Mouse (Mus musculus) layer of hippocampus, adult 11-12 months (tissue): Measurements from ENCODE around the gene Ltc4s.

ENCODE experiments used
- DNase-seq: peaks from one replicate; pipeline ENCODE4 v3.0.0; 2022; ENCODE audit warnings: low spot score

Gene Ltc4s

GRCm38 (mm10) chr11:50238324-50238723 is at the start of gene Ltc4s:
Gene Ltc4s (minus strand): TSS chr11:50238616.
- DNase-seq = peak; percentile 39

DNA sequence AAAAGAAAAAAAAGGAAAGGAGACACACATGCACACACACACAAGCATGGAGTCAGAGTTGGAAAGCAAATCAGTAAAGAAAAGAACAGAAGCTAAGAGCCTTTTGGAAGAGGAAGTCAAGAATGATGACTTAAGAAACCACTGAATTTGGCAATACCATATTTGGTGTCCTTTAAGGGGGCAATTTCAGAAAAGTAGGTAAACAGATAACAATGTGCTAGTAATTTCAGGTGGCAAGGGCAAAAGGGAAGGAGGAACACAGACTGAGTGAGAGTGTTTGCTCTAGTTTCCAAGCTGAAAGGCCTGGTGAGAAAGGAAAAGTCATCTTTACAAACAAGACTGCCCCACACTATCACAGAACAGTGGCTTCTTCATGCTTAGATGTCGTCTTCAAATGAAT is 48.0 kb upstream of the Ltc4s start:
- no peak for DNase-seq

GRCm38 (mm10) chr11:50285696-50286095 is 47.3 kb upstream of the Ltc4s start:
- no peak for DNase-seq

- no peak for DNase-seq
Measured at GRCm38 (mm10) chr11:50285263-50285662, 46.8 kb upstream of the Ltc4s start.

DNA sequence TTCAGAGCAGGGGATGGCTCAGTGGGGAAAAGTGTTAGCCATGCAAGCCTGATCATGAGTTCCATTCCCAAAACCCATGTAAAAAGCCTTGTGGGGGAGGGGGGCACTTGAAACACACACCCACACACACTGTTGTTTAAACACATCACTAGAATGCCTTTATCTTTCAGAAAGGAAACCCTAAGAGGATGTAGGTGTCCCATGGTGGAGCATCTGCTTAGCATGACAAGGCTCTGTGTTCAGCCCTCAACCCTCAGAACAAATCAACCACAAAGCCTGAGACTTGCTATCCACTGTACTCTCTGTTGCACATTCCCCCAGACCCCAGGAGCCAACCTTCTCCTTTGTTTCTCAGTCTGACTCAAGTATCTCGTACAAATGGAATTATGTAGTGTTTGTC is 41.6 kb upstream of the Ltc4s start:
- DNase-seq = no peak

DNA sequence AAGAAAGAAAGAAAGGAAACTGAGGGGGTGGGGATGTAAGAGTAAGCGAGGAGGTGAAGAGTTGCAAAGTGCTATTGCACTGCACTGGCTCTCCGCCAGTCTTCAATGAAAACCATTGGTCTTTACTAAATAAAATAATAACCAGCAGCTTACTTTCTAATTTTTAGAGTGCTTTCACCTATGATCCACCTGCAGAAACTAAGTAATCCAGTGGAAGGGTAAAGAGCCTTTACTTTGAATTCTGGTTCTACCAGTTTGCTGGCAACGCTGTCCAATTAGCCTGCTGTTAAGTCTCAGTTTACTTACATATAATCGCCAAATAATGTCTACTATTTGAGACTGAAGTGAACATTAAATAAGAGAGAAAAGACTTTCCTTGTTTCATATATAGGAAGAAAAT is 40.6 kb upstream of the Ltc4s start:
- DNase-seq = no peak

DNA sequence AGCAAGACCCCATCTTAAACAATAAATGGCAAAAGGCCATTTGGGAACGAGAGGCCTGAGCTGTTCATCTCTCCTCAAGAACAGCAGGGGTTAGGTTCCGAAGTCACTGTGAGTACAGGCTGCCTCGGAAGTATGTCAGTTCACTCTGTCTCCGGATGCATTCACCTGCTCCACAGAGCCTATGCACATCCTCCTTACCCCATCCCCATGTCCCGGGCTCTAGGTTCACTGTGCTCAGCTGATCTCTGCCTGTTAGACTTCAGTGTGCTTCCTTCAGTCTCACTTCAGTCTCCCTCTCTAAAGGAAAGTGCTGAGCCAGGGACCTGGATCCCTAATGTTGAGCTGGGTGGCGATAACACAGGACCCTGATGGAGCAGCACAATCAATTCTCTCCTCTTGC is 39.3 kb upstream of the Ltc4s start:
- no peak for DNase-seq

GRCm38 (mm10) chr11:50277025-50277424 is 38.6 kb upstream of the Ltc4s start:
- DNase-seq = no peak

GRCm38 (mm10) chr11:50275568-50276151 is 37.2 kb upstream of the Ltc4s start:
- no peak for DNase-seq

GRCm38 (mm10) chr11:50275077-50275476 is 36.7 kb upstream of the Ltc4s start:
- no peak for DNase-seq

GRCm38 (mm10) chr11:50272819-50273218 is 34.4 kb upstream of the Ltc4s start:
- no peak for DNase-seq

DNA sequence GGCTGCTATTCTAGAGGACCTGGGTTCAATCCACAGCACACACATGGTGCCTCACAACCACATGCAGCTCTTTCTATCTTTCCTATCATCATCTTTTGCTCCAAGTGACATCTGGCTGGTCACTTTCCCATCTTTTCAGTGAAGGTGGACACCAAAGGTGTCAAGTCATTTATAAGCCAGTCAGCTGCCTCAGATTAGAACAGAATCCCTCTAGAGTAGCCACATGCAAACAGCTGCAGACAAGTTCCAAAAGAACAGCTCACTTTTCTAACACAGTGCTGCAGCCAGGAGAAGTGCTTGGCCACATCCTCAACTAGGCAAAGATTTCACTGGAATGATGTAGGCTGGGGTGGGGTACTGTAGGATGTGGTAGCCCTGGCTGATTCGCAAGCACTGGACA is 31.5 kb upstream of the Ltc4s start:
- DNase-seq = no peak

- DNase-seq = no peak
Measured at GRCm38 (mm10) chr11:50269163-50269562, 30.7 kb upstream of the Ltc4s start.

GRCm38 (mm10) chr11:50266997-50267396 is 28.6 kb upstream of the Ltc4s start:
- no peak for DNase-seq

DNA sequence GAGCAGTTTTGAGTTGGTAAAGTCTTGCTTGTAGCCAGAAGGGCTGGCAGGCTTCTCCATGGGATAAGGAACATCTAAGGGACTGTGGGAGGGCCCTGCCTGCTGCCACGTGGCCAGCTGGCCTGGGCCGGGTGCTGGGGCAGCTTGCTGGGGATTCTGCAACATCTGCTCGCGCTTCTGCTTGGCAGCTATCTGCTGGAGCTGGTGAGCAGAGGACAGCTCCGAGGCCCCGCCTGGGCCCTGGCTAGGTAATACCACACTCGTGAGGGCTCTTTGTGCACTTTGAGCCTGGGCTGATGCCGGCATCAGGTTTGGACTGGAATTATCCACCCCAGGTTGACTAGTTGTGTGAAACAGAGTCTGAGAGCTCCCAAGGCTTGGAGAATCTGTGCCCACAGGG is 27.5 kb upstream of the Ltc4s start:
- peak; percentile 40 for DNase-seq

DNA sequence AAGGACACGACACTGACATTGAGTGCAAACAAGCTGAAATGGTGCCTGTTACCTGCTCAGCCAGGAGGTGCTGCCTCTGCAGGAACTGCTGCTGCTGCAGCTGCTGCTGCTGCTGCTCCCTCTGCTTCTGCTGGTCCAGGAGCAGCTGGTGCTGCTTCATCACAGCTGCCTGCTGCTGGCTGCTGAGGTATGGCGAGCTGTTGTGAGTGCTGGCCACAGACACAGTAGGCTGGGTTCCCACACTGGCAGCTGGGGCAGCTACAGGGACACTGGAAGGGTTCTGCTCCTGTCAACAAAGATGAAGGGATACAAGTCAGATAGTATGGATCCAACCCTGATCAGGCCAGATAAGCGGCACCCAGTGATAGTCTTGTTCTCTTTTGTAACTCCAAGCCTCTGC is 24.8 kb upstream of the Ltc4s start:
- DNase-seq = no peak

- no peak for DNase-seq
Measured at GRCm38 (mm10) chr11:50262020-50262419, 23.6 kb upstream of the Ltc4s start.

DNA sequence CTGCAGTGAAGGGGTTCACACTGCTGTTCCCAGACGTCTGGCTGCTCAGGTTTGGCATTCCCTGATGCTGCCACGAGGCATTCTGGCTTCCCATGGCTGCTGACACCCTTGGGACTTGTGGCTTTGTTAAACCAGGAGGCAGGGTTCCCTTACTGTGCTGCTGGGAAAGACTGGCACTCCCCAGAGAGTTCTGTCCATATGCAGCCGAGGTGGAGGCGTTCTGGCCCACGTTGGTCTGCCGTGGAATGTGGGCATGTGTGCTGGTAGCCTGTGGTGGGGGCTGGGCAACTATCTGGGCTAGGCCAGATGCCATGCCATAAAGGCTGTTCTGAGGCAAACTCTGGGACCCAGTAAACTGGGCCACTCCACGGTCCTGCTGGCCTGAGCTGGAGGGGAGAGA is 19.9 kb upstream of the Ltc4s start:
- DNase-seq = peak; percentile 67

- no peak for DNase-seq
Measured at GRCm38 (mm10) chr11:50256615-50257014, 18.2 kb upstream of the Ltc4s start.

- DNase-seq = peak; percentile 79
Measured at GRCm38 (mm10) chr11:50254010-50254580, 15.7 kb upstream of the Ltc4s start.

DNA sequence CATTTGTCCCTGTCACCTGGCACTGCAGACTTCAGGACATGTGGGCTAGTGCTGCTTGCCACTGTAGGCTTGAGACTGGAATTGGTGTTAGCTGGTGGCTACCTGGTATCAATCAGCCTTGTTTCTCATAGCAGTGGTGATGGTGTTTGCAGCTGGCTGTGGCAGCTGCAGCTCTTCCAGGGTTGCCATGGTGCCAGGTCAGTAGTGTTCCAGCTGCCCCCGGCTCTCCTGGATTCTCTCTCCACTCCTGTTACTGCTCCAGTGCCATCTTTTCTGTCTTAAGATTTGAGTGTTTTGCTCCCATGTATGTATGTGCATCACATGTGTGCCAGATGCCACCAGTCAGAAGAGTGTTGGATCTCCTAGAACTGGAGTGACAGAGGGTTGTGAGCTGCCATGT is 15.0 kb upstream of the Ltc4s start:
- DNase-seq = no peak

GRCm38 (mm10) chr11:50252684-50253265 is 14.4 kb upstream of the Ltc4s start:
- DNase-seq = no peak

DNA sequence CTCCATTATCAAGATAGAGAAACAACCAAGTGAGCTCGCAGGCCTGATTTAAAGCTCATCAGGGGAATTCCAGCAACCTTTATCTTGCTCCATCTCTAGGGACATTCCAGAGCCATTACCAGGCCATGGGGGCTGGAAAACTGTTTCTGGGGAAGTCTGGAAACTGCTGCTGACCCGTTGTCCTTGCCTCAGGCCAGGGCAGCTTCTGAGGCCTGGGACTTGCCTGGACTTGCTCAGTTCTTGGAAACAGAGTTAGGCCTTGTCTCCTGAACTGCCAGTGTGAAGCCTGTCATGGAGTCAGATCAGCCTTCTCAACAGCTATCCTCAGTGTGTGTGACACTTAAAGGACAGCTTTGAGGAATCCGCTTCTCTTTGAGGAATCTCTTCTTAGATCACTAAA is 13.8 kb upstream of the Ltc4s start:
- no peak for DNase-seq
